15 mouse cellular contexts compared by ENCODE assay signal in genomic region chr4:8289901-8290300, GRCm38 (mm10).
"Had no signal": no experiment of that assay in that cellular context is flagged by ENCODE, and none has a peak within 500 bp of the region (broad histone marks: within the 10 kb centered on the region; RNA-seq: fewer than 3 reads in every experiment).

No protein-coding gene starts in this region.

- H3K27me3 ChIP-seq: kidney, embryonic 15.5 days; liver, embryonic 13.5 days; midbrain, embryonic 13.5 days; neural tube, embryonic 13.5 days had no signal

- H3K9ac ChIP-seq: kidney, embryonic 15.5 days; liver, embryonic 13.5 days; midbrain, embryonic 13.5 days; neural tube, embryonic 13.5 days had no signal

- H3K4me3 ChIP-seq: kidney, embryonic 15.5 days; liver, embryonic 13.5 days; megakaryocyte, embryonic 14.5 days; midbrain, embryonic 10.5 days; midbrain, embryonic 13.5 days; myocyte; neural tube, embryonic 13.5 days had no signal

- H3K4me1 ChIP-seq: kidney, embryonic 15.5 days; liver, embryonic 13.5 days; neural tube, embryonic 13.5 days had no signal

- DNase-seq: kidney, adult 8-10 months; kidney, postnatal 10 days; kidney, postnatal 36 days; liver, embryonic 13.5 days; lung, adult 2 months; lung, postnatal 14 days; thymus, adult 18-20 months; thymus, postnatal 36 days had no signal

- H3K36me3 ChIP-seq: kidney, embryonic 15.5 days; liver, embryonic 13.5 days; midbrain, embryonic 10.5 days; midbrain, embryonic 13.5 days; neural tube, embryonic 13.5 days had no signal

- H3K27ac ChIP-seq: kidney, embryonic 15.5 days; liver, embryonic 13.5 days; midbrain, embryonic 10.5 days; midbrain, embryonic 13.5 days; neural tube, embryonic 13.5 days had no signal

- ATAC-seq: midbrain, embryonic 13.5 days; midbrain, embryonic 16.5 days had no signal

- H3K9me3 ChIP-seq: kidney, embryonic 15.5 days; liver, embryonic 13.5 days; megakaryocyte, embryonic 14.5 days; midbrain, embryonic 10.5 days; midbrain, embryonic 13.5 days; neural tube, embryonic 13.5 days had no signal
